Mouse (Mus musculus): Measurements from ENCODE around the gene Kcnk5.

DNA sequence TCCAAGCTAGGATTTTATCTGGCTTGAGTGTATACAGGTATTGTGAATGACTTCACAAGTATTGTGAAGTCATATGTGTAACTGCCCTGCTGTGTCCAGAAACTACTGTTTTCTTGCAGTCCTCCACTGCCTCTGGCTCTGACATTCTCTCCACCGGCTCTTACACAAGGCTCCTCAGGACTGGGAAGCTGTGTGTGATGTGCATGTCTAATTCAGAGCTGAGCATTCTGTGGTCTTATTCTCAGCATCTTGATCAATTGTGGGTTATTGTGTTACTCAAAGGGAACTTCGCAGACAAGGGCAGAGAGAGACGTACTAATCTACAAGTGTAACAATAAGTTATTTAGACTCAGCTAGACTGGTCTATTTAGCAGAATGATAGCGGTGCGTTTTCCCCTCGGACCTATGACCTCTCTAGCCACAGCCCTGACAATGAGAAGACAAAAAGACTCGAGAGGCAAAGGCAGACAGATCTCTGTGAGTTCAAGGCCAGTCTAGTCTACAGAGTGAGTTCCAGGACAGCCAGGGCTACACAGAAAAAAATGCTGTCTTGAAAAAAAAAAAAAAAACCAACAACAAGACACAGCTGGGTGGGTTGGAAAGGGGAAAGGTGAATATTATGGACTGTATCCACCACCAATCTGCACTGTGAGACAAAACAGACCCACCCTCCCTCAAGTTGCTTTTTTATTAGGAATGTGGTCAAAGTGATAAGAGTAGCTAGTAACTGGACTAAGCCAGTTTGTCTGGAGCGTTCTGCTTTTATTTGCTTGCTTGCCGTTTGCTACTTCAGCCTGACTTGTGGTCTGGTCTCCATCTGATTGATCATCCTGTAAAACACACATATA is 30.4 kb upstream of the Kcnk5 start:
- no peak for TF ChIP-seq POLR2AphosphoS2 (IDR thresholded peaks at IDR 0.05; ENCODE audit: insufficient read length, low read depth)
- TF ChIP-seq POLR2A (IDR thresholded peaks at IDR 0.05; ENCODE audit: insufficient read length, low read depth), result no peak
- no peak for TF ChIP-seq MAX (IDR thresholded peaks at IDR 0.05; ENCODE audit: low read depth)
- TF ChIP-seq E2F4 (IDR thresholded peaks at IDR 0.05; ENCODE audit: insufficient read depth), result no peak
- no peak for TF ChIP-seq USF1 (IDR thresholded peaks at IDR 0.05; ENCODE audit: low read depth)
- TF ChIP-seq MYOD1 (IDR thresholded peaks at IDR 0.05; ENCODE audit: control insufficient read depth in 1 of 3, insufficient read length in 2 of 3, low read depth in 2 of 3), result no peak

Data from myocyte (in vitro differentiated cells).